Mouse (Mus musculus) spleen, adult 2 months (tissue): ENCODE measurements at regions not wholly inside any gene's neighbourhood (a gene's known extent, or its start where the extent isn't known, plus 50 kb on each side); places are given as distances from the start of the nearest gene placed in this dataset.
A peak's percentile ranks its signal among the peaks of the same experiment; 100 is the strongest.

Experiments
- DNase-seq, 2 experiments: peaks; one replicate each; pipeline versions ENCODE4 v3.0.0 to v3.0.0-alpha.2; 2012 to 2021; ENCODE audit warnings: low spot score in 2 of 2, low read depth in 1 of 2
- H3K27ac ChIP-seq: fragments of 200-500 bp; 2 replicates; pipeline ENCODE4 v1.5.1; 2012; ENCODE audit warnings: low read length, inconsistent platforms; ENCODE audit not compliant: insufficient read depth
- H3K27me3 ChIP-seq: fragments of 200-500 bp; 2 replicates; pipeline ENCODE4 v1.6.1; 2012; ENCODE audit warnings: mild to moderate bottlenecking, moderate library complexity, low read length, inconsistent platforms; ENCODE audit not compliant: control insufficient read depth, insufficient read depth
- H3K36me3 ChIP-seq: fragments of 200-500 bp; 2 replicates; pipeline ENCODE4 v1.6.1; 2012; ENCODE audit warnings: mild to moderate bottlenecking, low read length, inconsistent platforms; ENCODE audit not compliant: control insufficient read depth, insufficient read depth
- H3K4me1 ChIP-seq: fragments of 200-500 bp; 2 replicates; pipeline ENCODE4 v1.6.1; 2011; ENCODE audit warnings: inconsistent platforms; ENCODE audit not compliant: control insufficient read depth, insufficient read depth, insufficient read length
- H3K4me3 ChIP-seq: fragments of 200-500 bp; 2 replicates; pipeline ENCODE4 v1.5.1; 2011; ENCODE audit warnings: mild to moderate bottlenecking, inconsistent platforms; ENCODE audit not compliant: insufficient read depth, insufficient read length; ENCODE audit errors: extremely low read depth
- CTCF ChIP-seq: fragments of 200-500 bp; IDR thresholded peaks from 2 replicates; pipeline ENCODE4 v1.5.1; 2011; ENCODE audit warnings: mild to moderate bottlenecking, inconsistent platforms; ENCODE audit not compliant: insufficient read depth, insufficient read length, insufficient replicate concordance; ENCODE audit errors: extremely low read depth
- POLR2A ChIP-seq: fragments of 200-500 bp; IDR thresholded peaks from 2 replicates; pipeline ENCODE4 v1.6.1; 2011; ENCODE audit warnings: low read depth, low read length, inconsistent platforms
- WGBS: fragments of 180-500 bp; shearing (Covaris S2); methylation state at CpG from one replicate; pipeline ENCODE4 v1.1.7; 2018; 5-methylcytosine and 5-hydroxymethylcytosine counted together

GRCm38 (mm10) chr4:134997461-134998434 lies 67.0 kb downstream of the Syf2 start:
- DNase-seq: no peak
- H3K4me1 ChIP-seq: no peaks in the 10 kb centered on the region
- H3K27ac ChIP-seq: no peak overlapping the region
- H3K36me3 ChIP-seq: no peaks in the 10 kb centered on the region
- H3K27me3 ChIP-seq: no peaks in the 10 kb centered on the region
- WGBS: 75% methylated on average over 26 of the region's 26 CpGs
- H3K4me3 ChIP-seq: no peak overlapping the region
- TF ChIP-seq CTCF (no peak), POLR2A (no peak)

- no peak for DNase-seq
- Histone ChIP-seq H3K4me1 (no peaks in the 10 kb centered on the region), H3K27me3 (no peaks in the 10 kb centered on the region), H3K27ac (no peak overlapping the region), H3K36me3 (no peaks in the 10 kb centered on the region), H3K4me3 (no peak overlapping the region)
- 67% methylated on average over 12 of the region's 12 CpGs for WGBS
- no peak for TF ChIP-seq POLR2A
- TF ChIP-seq CTCF: no peak
These were observed 68.4 kb downstream of the Syf2 start for GRCm38 (mm10) chr4:134998928-134999658.

DNA sequence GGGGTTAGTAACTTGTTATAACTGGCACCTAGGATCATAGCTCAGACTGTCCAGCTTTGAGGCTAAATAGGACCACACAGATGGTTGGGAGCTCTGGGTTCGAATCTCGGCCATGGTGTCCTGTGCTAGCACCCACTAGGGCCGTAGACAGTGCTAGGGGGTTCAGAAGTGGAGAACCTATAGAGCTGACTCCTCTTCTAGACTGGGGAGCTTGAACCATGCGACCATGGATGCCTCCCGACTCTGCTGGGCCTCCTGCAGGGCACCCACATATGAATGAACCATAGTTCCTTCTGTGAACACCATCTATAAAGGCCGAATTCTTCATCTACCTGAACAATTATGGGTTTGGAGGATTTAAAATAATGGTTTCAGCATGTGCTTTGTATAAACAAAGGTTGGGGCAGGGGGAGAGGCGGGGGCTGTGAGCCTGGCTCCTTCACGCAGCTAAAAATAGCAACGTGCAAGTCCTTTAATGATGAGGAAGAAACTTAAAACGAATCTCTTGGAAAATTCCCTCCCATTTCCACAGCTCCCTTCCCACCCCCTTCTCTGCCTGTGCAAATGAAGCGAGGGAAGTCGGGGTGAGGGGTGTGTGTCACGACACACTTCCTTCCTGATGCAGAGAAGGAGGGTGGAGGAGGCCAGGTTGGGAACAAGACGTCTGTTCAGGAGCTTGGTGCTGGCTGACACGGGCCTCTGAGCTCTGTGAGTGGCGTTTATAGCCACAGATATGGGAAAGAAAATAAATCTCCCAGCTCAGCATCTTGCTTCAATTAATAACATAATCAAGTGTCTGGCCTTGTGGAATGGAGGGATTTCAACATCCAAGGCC lies 71.6 kb downstream of the Syf2 start:
- WGBS: 33% methylated on average over 16 of the region's 16 CpGs
- Histone ChIP-seq H3K36me3 (no peaks in the 10 kb centered on the region), H3K4me1 (no peaks in the 10 kb centered on the region), H3K4me3 (no peak overlapping the region), H3K27me3 (no peaks in the 10 kb centered on the region), H3K27ac (no peak overlapping the region)
- DNase-seq: no peak
- TF ChIP-seq POLR2A: no peak
- no peak for TF ChIP-seq CTCF

DNA sequence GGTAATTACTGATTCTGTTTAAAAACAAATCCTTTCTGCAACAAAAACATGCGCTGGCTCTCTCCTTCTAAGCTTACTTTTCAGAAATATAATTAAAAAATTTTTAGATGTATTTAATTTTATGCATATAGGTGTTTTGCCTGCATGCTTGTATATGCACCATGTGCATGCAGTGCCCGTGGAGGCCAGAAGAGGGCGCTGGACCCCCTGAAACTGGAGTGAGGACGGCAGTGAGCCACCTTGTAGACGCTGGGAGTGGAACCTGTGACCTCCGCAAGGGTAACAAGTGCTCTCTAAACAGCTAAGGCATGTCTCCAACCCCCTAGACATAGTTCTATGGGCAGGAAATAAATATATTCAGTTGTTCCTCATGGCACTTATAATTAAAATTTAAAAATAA lies 80.7 kb downstream of the Syf2 start:
- DNase-seq: no peak
- TF ChIP-seq POLR2A (no peak), CTCF (peak; percentile 21; the same call in 1 of the 2 replicates)
- H3K4me1 ChIP-seq: no peaks in the 10 kb centered on the region
- H3K4me3 ChIP-seq: no peak overlapping the region
- no peaks in the 10 kb centered on the region for H3K36me3 ChIP-seq
- no peak overlapping the region for H3K27ac ChIP-seq
- 81% methylated on average over 6 of the region's 6 CpGs for WGBS
- H3K27me3 ChIP-seq: no peaks in the 10 kb centered on the region

GRCm38 (mm10) chr4:135012945-135013344 lies 82.2 kb downstream of the Syf2 start:
- Histone ChIP-seq H3K4me1 (no peaks in the 10 kb centered on the region), H3K4me3 (no peak overlapping the region), H3K27me3 (no peaks in the 10 kb centered on the region), H3K27ac (no peak overlapping the region), H3K36me3 (no peaks in the 10 kb centered on the region)
- TF ChIP-seq POLR2A (no peak), CTCF (no peak)
- DNase-seq: no peak
- 84% methylated on average over 4 of the region's 4 CpGs for WGBS

- H3K4me1 ChIP-seq: no peaks in the 10 kb centered on the region; the same call in 1 of the 2 replicates
- no peaks in the 10 kb centered on the region for H3K27me3 ChIP-seq
- H3K4me3 ChIP-seq: no peak overlapping the region
- H3K36me3 ChIP-seq: no peaks in the 10 kb centered on the region
- no peak for DNase-seq
- 66% methylated on average over 2 of the region's 2 CpGs for WGBS
- TF ChIP-seq CTCF (no peak), POLR2A (no peak)
- no peak overlapping the region for H3K27ac ChIP-seq
These were observed 83.2 kb downstream of the Syf2 start for GRCm38 (mm10) chr4:135013932-135014331.
